Mouse (Mus musculus) erythroblast, embryonic 14.5 days (primary cell): ENCODE measurements around the gene Vcan.

ENCODE experiments used
- GATA1 ChIP-seq: IDR thresholded peaks from 2 replicates; pipeline ENCODE4 v1.6.1; 2012; ENCODE audit warnings: low read length, inconsistent platforms, mixed read lengths
- TAL1 ChIP-seq: IDR thresholded peaks from 3 replicates; pipeline ENCODE4 v1.6.1; 2012; ENCODE audit warnings: low read length, inconsistent platforms, mixed read lengths

GRCm38 (mm10) chr13:89657046-89657445 lies 85.3 kb downstream of the Vcan start:
- no peak for TF ChIP-seq GATA1
- no peak for TF ChIP-seq TAL1
